Mouse (Mus musculus): ENCODE measurements at regions not wholly inside any gene's neighbourhood (a gene's known extent, or its start where the extent isn't known, plus 50 kb on each side); places are given as distances from the start of the nearest gene placed in this dataset.

- 87% methylated on average over 18 of the region's 18 CpGs for WGBS
- no peak overlapping the region for H3K27ac ChIP-seq
- H3K27me3 ChIP-seq = no peaks in the 10 kb centered on the region
- ATAC-seq (replicated peaks; ENCODE audit: low FRiP score) = no peak
- H3K4me2 ChIP-seq = no peak overlapping the region
- H3K4me3 ChIP-seq (replicated peaks) = no peak overlapping the region
- H3K36me3 ChIP-seq = no peaks in the 10 kb centered on the region
- H3K4me1 ChIP-seq = peaks cover 29% of the 10 kb centered on the region
- H3K9ac ChIP-seq = no peak overlapping the region
- H3K9me3 ChIP-seq (replicated peaks) = no peaks in the 10 kb centered on the region
These were observed 260.2 kb upstream of the Zfp64 start for GRCm38 (mm10) chr2:169215546-169216043.

DNA sequence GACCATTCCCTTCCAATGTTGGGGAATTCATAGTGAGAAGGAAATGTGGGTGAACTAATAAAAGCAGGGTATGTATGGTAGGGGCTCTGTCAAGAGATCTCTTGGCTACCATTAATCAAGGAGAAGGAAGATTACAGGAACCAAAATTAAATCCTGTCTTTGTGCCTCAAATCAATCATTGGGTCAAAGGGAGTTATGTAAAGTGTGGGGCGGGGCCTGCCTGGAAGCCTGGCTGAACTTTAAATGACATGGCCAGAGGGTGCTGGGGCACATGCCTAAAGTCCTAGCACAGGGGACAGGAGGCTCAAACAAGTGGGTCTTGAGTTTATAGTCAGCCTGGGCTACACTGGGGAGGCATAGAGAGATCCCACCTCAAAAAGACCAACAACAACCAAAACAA is 259.0 kb upstream of the Zfp64 start:
- no peaks in the 10 kb centered on the region for H3K9me3 ChIP-seq (replicated peaks)
- ATAC-seq (replicated peaks; ENCODE audit: low FRiP score) = no peak
- no peaks in the 10 kb centered on the region for H3K27me3 ChIP-seq
- H3K4me2 ChIP-seq = no peak overlapping the region
- H3K36me3 ChIP-seq = no peaks in the 10 kb centered on the region
- H3K27ac ChIP-seq = no peak overlapping the region
- 68% methylated on average over 1 of the region's 1 CpGs for WGBS
- no peak overlapping the region for H3K9ac ChIP-seq
- H3K4me1 ChIP-seq = peaks cover 29% of the 10 kb centered on the region
- H3K4me3 ChIP-seq (replicated peaks) = no peak overlapping the region

- no peak overlapping the region for H3K9ac ChIP-seq
- peaks cover 29% of the 10 kb centered on the region for H3K4me1 ChIP-seq
- H3K36me3 ChIP-seq = no peaks in the 10 kb centered on the region
- H3K4me2 ChIP-seq = peak overlapping the region; percentile 36
- WGBS = 13% methylated on average over 10 of the region's 10 CpGs
- H3K9me3 ChIP-seq (replicated peaks) = no peaks in the 10 kb centered on the region
- H3K4me3 ChIP-seq (replicated peaks) = no peak overlapping the region
- peak; percentile 54; the same call in 1 of the 2 replicates for ATAC-seq (replicated peaks; ENCODE audit: low FRiP score)
- no peaks in the 10 kb centered on the region for H3K27me3 ChIP-seq
- H3K27ac ChIP-seq = peak overlapping the region; percentile 70
These were observed 257.9 kb upstream of the Zfp64 start for GRCm38 (mm10) chr2:169213314-169213713.

- peak overlapping the region; percentile 70 for H3K27ac ChIP-seq
- ATAC-seq (replicated peaks; ENCODE audit: low FRiP score) = peak; percentile 62; the same call in 1 of the 2 replicates
- 4% methylated on average over 3 of the region's 3 CpGs for WGBS
- H3K36me3 ChIP-seq = no peaks in the 10 kb centered on the region
- H3K27me3 ChIP-seq = no peaks in the 10 kb centered on the region
- H3K9me3 ChIP-seq (replicated peaks) = no peaks in the 10 kb centered on the region
- H3K4me3 ChIP-seq (replicated peaks) = no peak overlapping the region
- no peak overlapping the region for H3K9ac ChIP-seq
- peak overlapping the region; percentile 36 for H3K4me2 ChIP-seq
- H3K4me1 ChIP-seq = peaks cover 29% of the 10 kb centered on the region
These were observed 257.4 kb upstream of the Zfp64 start for GRCm38 (mm10) chr2:169212676-169213257.

GRCm38 (mm10) chr2:169204254-169204752 is 248.9 kb upstream of the Zfp64 start:
- no peak overlapping the region for H3K4me3 ChIP-seq (replicated peaks)
- H3K4me1 ChIP-seq = peaks cover 15% of the 10 kb centered on the region
- ATAC-seq (replicated peaks; ENCODE audit: low FRiP score) = 0 out of 2 replicates have a peak, but pooled peaks have one; percentile 25
- no peak overlapping the region for H3K27ac ChIP-seq
- H3K9ac ChIP-seq = no peak overlapping the region
- H3K4me2 ChIP-seq = peak overlapping the region; percentile 48
- 22% methylated on average over 19 of the region's 19 CpGs for WGBS
- no peaks in the 10 kb centered on the region for H3K27me3 ChIP-seq
- H3K9me3 ChIP-seq (replicated peaks) = no peaks in the 10 kb centered on the region
- no peaks in the 10 kb centered on the region for H3K36me3 ChIP-seq

DNA sequence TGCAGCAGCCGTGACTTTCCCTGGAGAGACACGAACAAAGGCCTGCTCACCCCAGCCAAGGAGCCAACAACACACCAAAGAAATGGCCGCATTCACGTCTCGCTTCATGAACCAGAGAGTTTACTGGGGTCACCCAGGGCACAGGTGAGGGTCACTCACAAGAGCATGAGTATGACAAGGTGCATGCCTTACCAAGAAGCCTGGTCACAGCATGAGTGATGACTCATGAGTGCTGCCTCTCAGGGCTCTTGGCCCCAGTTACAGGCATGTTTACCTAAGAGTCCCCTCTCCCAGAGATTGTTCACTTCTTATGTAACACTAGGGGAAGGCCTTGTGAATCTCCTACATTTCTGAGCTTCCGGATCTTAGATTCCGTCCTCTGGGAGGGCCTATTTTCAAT is 236.6 kb upstream of the Zfp64 start:
- Histone ChIP-seq H3K27ac (peak overlapping the region; percentile 48; the same call in 1 of the 2 replicates), H3K4me2 (no peak overlapping the region), H3K9ac (no peak overlapping the region), H3K36me3 (no peaks in the 10 kb centered on the region), H3K4me1 (peaks cover 12% of the 10 kb centered on the region), H3K9me3 (replicated peaks) (no peaks in the 10 kb centered on the region), H3K27me3 (no peaks in the 10 kb centered on the region), H3K4me3 (replicated peaks) (no peak overlapping the region)
- 42% methylated on average over 7 of the region's 7 CpGs for WGBS
- ATAC-seq (replicated peaks; ENCODE audit: low FRiP score) = peak; percentile 25; the same call in 1 of the 2 replicates

DNA sequence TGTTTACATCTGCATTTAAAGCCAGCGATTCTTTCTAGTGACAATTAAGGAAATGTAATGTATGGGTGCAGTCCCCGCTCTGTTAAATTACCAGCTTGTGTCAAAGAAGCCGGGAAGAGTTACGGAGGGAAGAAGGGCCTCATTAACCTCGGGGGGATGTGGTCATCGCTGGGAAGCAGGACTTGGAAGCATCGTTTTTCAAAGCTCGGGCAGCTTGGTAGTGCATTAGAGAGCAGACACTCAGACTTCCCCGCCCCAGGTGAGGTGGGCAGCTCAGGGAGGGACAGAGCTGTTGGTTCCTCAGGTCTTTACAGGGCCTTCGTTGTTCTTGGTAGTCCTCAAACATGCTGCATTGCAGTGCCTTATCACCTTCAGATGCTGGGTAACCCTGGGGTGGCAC is 236.1 kb upstream of the Zfp64 start:
- H3K9me3 ChIP-seq (replicated peaks) = no peaks in the 10 kb centered on the region
- 15% methylated on average over 10 of the region's 10 CpGs for WGBS
- no peaks in the 10 kb centered on the region for H3K27me3 ChIP-seq
- peak overlapping the region; percentile 48; the same call in 1 of the 2 replicates for H3K27ac ChIP-seq
- peaks cover 12% of the 10 kb centered on the region for H3K4me1 ChIP-seq
- no peak overlapping the region for H3K4me3 ChIP-seq (replicated peaks)
- no peak overlapping the region for H3K9ac ChIP-seq
- peak; percentile 58 for ATAC-seq (replicated peaks; ENCODE audit: low FRiP score)
- 0 out of 2 replicates have a peak overlapping the region, but pooled peaks have one; percentile 12 for H3K4me2 ChIP-seq
- no peaks in the 10 kb centered on the region for H3K36me3 ChIP-seq

DNA sequence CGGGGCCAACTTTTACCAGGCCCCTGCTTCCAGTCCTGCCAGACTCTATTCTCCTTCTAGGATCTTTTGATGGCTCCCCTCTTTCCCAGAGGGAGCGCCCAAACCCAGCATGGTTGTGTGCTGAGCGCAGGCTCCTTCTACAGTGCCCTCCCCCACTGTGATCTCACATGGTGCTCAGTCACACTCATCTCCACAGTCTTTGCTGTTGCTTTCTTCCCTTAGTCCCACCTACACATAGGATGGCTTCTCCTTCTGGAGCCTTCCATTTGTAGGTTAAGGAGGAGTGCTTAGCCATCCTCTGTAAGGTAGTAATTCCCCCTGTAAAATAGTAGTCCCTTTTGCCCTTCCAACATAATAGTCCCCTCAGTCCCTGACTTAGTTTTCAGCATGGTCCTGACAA is 222.2 kb upstream of the Zfp64 start:
- no peak overlapping the region for H3K27ac ChIP-seq
- 0 out of 2 replicates have a peak, but pooled peaks cover under 1% of the 10 kb centered on the region for H3K9me3 ChIP-seq (replicated peaks)
- H3K4me2 ChIP-seq = no peak overlapping the region
- no peak overlapping the region for H3K9ac ChIP-seq
- peaks cover 17% of the 10 kb centered on the region for H3K4me1 ChIP-seq
- no peak for ATAC-seq (replicated peaks; ENCODE audit: low FRiP score)
- no peaks in the 10 kb centered on the region for H3K36me3 ChIP-seq
- peaks cover 13% of the 10 kb centered on the region; the same call in 1 of the 2 replicates for H3K27me3 ChIP-seq
- 93% methylated on average over 3 of the region's 3 CpGs for WGBS
- no peak overlapping the region for H3K4me3 ChIP-seq (replicated peaks)

- no peak overlapping the region for H3K4me2 ChIP-seq
- H3K4me1 ChIP-seq = no peaks in the 10 kb centered on the region
- no peaks in the 10 kb centered on the region for H3K36me3 ChIP-seq
- no peak overlapping the region for H3K9ac ChIP-seq
- 0 out of 2 replicates have a peak, but pooled peaks cover 2% of the 10 kb centered on the region for H3K27me3 ChIP-seq
- WGBS = 72% methylated on average over 5 of the region's 5 CpGs
- no peak overlapping the region for H3K27ac ChIP-seq
- ATAC-seq (replicated peaks; ENCODE audit: low FRiP score) = no peak
- H3K9me3 ChIP-seq (replicated peaks) = 0 out of 2 replicates have a peak, but pooled peaks cover 3% of the 10 kb centered on the region
- no peak overlapping the region for H3K4me3 ChIP-seq (replicated peaks)
These were observed 213.4 kb upstream of the Zfp64 start for GRCm38 (mm10) chr2:169168795-169169194.

- 76% methylated on average over 6 of the region's 6 CpGs for WGBS
- Histone ChIP-seq H3K4me1 (no peaks in the 10 kb centered on the region), H3K27me3 (0 out of 2 replicates have a peak, but pooled peaks cover 2% of the 10 kb centered on the region), H3K4me2 (no peak overlapping the region), H3K36me3 (no peaks in the 10 kb centered on the region), H3K4me3 (replicated peaks) (no peak overlapping the region), H3K9ac (no peak overlapping the region), H3K9me3 (replicated peaks) (0 out of 2 replicates have a peak, but pooled peaks cover 3% of the 10 kb centered on the region), H3K27ac (no peak overlapping the region)
- ATAC-seq (replicated peaks; ENCODE audit: low FRiP score) = no peak
These were observed 213.0 kb upstream of the Zfp64 start for GRCm38 (mm10) chr2:169168376-169168775.

GRCm38 (mm10) chr2:169161651-169162050 is 206.3 kb upstream of the Zfp64 start:
- H3K36me3 ChIP-seq = no peaks in the 10 kb centered on the region
- H3K27ac ChIP-seq = no peak overlapping the region
- no peaks in the 10 kb centered on the region for H3K9me3 ChIP-seq (replicated peaks)
- H3K4me2 ChIP-seq = no peak overlapping the region
- 68% methylated on average over 8 of the region's 8 CpGs for WGBS
- no peak overlapping the region for H3K9ac ChIP-seq
- H3K4me1 ChIP-seq = peaks cover 21% of the 10 kb centered on the region
- 0 out of 2 replicates have a peak, but pooled peaks cover 2% of the 10 kb centered on the region for H3K27me3 ChIP-seq
- ATAC-seq (replicated peaks; ENCODE audit: low FRiP score) = no peak
- H3K4me3 ChIP-seq (replicated peaks) = no peak overlapping the region

DNA sequence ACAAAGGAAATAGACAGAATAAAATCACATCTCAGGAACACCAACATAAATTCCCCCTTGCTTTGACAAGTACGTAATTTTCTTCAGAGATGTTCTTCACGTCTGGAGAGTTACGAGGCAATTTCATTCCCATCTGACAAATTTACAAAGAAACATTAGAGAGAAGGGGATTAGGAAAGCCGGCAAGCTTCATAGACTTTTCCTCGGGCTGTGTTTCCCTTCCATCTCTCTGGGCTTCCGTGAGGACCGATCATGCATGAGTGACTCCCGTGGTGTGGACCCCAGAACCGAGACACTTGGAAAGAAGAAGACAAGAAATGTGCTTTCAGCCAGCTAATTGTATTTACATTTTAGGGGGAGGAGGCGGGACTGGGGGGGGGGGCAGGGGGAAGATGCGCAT is 203.4 kb upstream of the Zfp64 start:
- ATAC-seq (replicated peaks; ENCODE audit: low FRiP score) = no peak
- H3K27me3 ChIP-seq = no peaks in the 10 kb centered on the region
- WGBS = 11% methylated on average over 11 of the region's 11 CpGs
- 0 out of 2 replicates have a peak overlapping the region, but pooled peaks have one; percentile 3 for H3K9ac ChIP-seq
- no peaks in the 10 kb centered on the region for H3K36me3 ChIP-seq
- H3K4me2 ChIP-seq = peak overlapping the region; percentile 65
- peak overlapping the region; percentile 33 for H3K4me3 ChIP-seq (replicated peaks)
- H3K9me3 ChIP-seq (replicated peaks) = no peaks in the 10 kb centered on the region
- H3K4me1 ChIP-seq = peaks cover 32% of the 10 kb centered on the region
- no peak overlapping the region for H3K27ac ChIP-seq

All from kidney, embryonic 15.5 days (tissue).